Mouse (Mus musculus) heart, postnatal 4 days (tissue): ENCODE measurements around the gene Pdcd2. TPM values are rescaled to one million over a fixed set of nuclear protein-coding genes. Genes with fewer than 3 reads are reported as not detected.

Source experiments
- DNase-seq: peaks from one replicate; pipeline ENCODE4 v3.0.0; 2021
- total RNA-seq, 2 experiments: library from RNA; stranded (reverse); gene quantifications; 2 replicates each; pipeline ENCODE4 v1.2.3; 2021

Pdcd2 gene
- total RNA-seq, 2 experiments from 2014 or later, result 19.5 to 21.7 TPM

- DNase-seq, result peak; percentile 13
Observed at GRCm38 (mm10) chr17:15498753-15499113, 28.4 kb downstream of the Pdcd2 start.

DNA sequence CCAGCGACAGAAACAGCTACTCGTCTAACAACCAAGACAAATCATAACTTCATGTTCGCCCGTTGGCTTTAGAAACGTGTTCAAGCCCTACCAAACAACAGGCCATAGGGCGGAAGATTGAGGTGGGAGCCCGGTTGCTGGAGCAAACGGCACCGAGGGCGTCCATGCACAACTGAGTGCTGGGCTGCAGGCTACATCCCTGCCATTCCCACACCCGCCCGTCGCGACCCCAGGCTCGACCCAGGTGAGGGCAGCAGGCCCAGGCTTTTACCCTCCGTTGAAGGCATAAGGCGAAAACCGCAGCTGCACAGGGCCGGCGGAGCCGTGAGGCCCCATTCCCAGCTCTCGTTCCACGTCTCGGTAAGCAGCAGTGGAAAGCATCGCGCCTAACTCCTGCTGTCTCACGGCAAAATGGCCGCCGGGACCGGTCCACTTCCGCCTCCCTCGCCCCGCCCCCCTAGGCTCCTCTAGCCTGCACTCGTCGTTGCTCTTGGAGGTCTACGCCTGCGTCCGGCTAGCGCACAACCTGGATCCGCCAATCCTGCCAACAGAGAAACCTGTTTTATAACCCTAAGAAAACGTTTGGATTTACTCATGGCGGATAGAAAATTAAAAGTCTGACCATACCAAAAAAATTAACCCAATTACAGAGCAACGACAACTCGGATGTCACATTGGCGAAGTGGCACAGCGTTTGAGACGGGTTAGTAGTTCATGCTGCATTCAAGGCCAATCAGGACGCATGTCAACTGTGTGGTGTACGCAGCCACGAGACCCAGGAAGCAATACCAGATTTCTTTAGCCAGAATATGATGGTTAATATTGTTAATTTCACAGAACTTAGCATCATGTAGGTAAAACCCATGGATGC, 29.0 kb downstream of the Pdcd2 start:
- DNase-seq, result peak; percentile 96

- DNase-seq, result no peak
Observed at GRCm38 (mm10) chr17:15490542-15490941, 36.6 kb downstream of the Pdcd2 start.

GRCm38 (mm10) chr17:15472671-15473070, 54.4 kb downstream of the Pdcd2 start:
- no peak for DNase-seq

Other genes starting within 250 kb of the Pdcd2 start
- 1 to 10 TPM; 6.7 to 7.2 TPM for gene Dll1, start 150.4 kb downstream of the Pdcd2 start, total RNA-seq
- gene Fam120b, start 131.1 kb downstream of the Pdcd2 start, total RNA-seq, result 10 to 100 TPM in 1 of 2 experiments, 1 to 10 TPM in 1; 9.2 to 10.5 TPM
- 100 to 1,000 TPM; 141 to 145 TPM for gene Psmb1, start 27.6 kb downstream of the Pdcd2 start, total RNA-seq
- gene Tbp, start 27.4 kb downstream of the Pdcd2 start, total RNA-seq, result 10 to 100 TPM; 17.2 to 18.0 TPM
- 1 to 10 TPM; 2.7 to 3.3 TPM for gene Prdm9, start 37.1 kb upstream of the Pdcd2 start, total RNA-seq
- gene Chd1, start 177.7 kb upstream of the Pdcd2 start, total RNA-seq, result 10 to 100 TPM; 28.0 TPM